Mouse (Mus musculus): ENCODE measurements around the gene Hmgb1. TPM values are rescaled to one million over a fixed set of nuclear protein-coding genes. Genes with fewer than 3 reads are reported as not detected.

Hmgb1 gene
- polyA plus RNA-seq, 1 experiment from 2014 or later: 2,416 TPM

GRCm38 (mm10) chr5:149021120-149021519 lies 163.2 kb downstream of the Hmgb1 start:
- no peaks in the 10 kb centered on the region for H3K36me3 ChIP-seq (ENCODE audit: control insufficient read depth, insufficient read depth, low read length)
- H3K9me3 ChIP-seq (ENCODE audit: control insufficient read depth, low read length): no peaks in the 10 kb centered on the region
- no peak overlapping the region for H3K27ac ChIP-seq (replicated peaks; ENCODE audit: low read depth, low read length)
- no peak overlapping the region for H3K4me3 ChIP-seq (ENCODE audit: low read depth, low read length)
- DNase-seq (ENCODE audit: low spot score): no peak
- H3K4me1 ChIP-seq (ENCODE audit: control insufficient read depth, insufficient read depth, low read length): no peaks in the 10 kb centered on the region
- H3K9ac ChIP-seq (ENCODE audit: low read length): no peak overlapping the region
- ATAC-seq (ENCODE audit: insufficient number of reproducible peaks, low FRiP score, low TSS enrichment, low read depth): no peak
- no peaks in the 10 kb centered on the region for H3K27me3 ChIP-seq (ENCODE audit: control insufficient read depth, insufficient read depth, low read length)
- WGBS: 55% methylated on average over 7 of the region's 7 CpGs
- H3K4me2 ChIP-seq (ENCODE audit: low read depth, severe bottlenecking): no peak overlapping the region

DNA sequence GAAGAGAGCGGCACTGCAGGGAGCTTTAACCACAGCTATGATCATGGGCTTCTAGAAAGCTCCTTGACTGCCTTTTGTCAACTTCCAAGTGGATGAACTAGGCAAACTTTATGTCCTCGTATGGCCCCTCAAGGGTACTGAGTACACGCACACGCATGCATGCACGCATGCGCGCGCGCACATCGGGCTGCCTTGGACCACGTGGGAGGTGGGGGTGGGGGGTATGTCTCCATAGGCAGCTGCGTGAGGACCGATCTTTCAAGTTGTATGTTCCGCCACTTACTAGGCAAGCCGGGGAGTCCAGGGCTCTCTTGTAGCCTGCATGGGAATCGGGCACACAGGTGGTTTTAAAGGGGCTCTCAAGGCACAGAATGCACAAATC lies 163.6 kb downstream of the Hmgb1 start:
- WGBS: 71% methylated on average over 16 of the region's 16 CpGs
- ATAC-seq (ENCODE audit: insufficient number of reproducible peaks, low FRiP score, low TSS enrichment, low read depth) (no peak), DNase-seq (ENCODE audit: low spot score) (no peak)
- no peak overlapping the region for H3K4me3 ChIP-seq (ENCODE audit: low read depth, low read length)
- no peak overlapping the region for H3K27ac ChIP-seq (replicated peaks; ENCODE audit: low read depth, low read length)
- no peaks in the 10 kb centered on the region for H3K27me3 ChIP-seq (ENCODE audit: control insufficient read depth, insufficient read depth, low read length)
- H3K4me2 ChIP-seq (ENCODE audit: low read depth, severe bottlenecking): no peak overlapping the region
- H3K9me3 ChIP-seq (ENCODE audit: control insufficient read depth, low read length): no peaks in the 10 kb centered on the region
- H3K9ac ChIP-seq (ENCODE audit: low read length): no peak overlapping the region
- no peaks in the 10 kb centered on the region for H3K36me3 ChIP-seq (ENCODE audit: control insufficient read depth, insufficient read depth, low read length)
- H3K4me1 ChIP-seq (ENCODE audit: control insufficient read depth, insufficient read depth, low read length): no peaks in the 10 kb centered on the region

- H3K36me3 ChIP-seq (ENCODE audit: control insufficient read depth, insufficient read depth, low read length): no peaks in the 10 kb centered on the region
- H3K4me2 ChIP-seq (ENCODE audit: low read depth, severe bottlenecking): no peak overlapping the region
- no peaks in the 10 kb centered on the region for H3K27me3 ChIP-seq (ENCODE audit: control insufficient read depth, insufficient read depth, low read length)
- H3K27ac ChIP-seq (replicated peaks; ENCODE audit: low read depth, low read length): no peak overlapping the region
- whole genome bisulfite sequencing: 52% methylated on average over 18 of the region's 18 CpGs
- H3K4me1 ChIP-seq (ENCODE audit: control insufficient read depth, insufficient read depth, low read length): no peaks in the 10 kb centered on the region
- no peaks in the 10 kb centered on the region for H3K9me3 ChIP-seq (ENCODE audit: control insufficient read depth, low read length)
- no peak for DNase-seq (ENCODE audit: low spot score)
- no peak overlapping the region for H3K9ac ChIP-seq (ENCODE audit: low read length)
- ATAC-seq (ENCODE audit: insufficient number of reproducible peaks, low FRiP score, low TSS enrichment, low read depth): no peak
- H3K4me3 ChIP-seq (ENCODE audit: low read depth, low read length): no peak overlapping the region
Measured at GRCm38 (mm10) chr5:149020059-149020680, 164.1 kb downstream of the Hmgb1 start.

- Histone ChIP-seq H3K9me3 (ENCODE audit: control insufficient read depth, low read length) (no peaks in the 10 kb centered on the region), H3K4me3 (ENCODE audit: low read depth, low read length) (no peak overlapping the region), H3K36me3 (ENCODE audit: control insufficient read depth, insufficient read depth, low read length) (no peaks in the 10 kb centered on the region), H3K27ac (replicated peaks; ENCODE audit: low read depth, low read length) (no peak overlapping the region), H3K4me1 (ENCODE audit: control insufficient read depth, insufficient read depth, low read length) (peaks cover 8% of the 10 kb centered on the region; the same call in 1 of the 2 replicates), H3K4me2 (ENCODE audit: low read depth, severe bottlenecking) (no peak overlapping the region), H3K27me3 (ENCODE audit: control insufficient read depth, insufficient read depth, low read length) (no peaks in the 10 kb centered on the region), H3K9ac (ENCODE audit: low read length) (no peak overlapping the region)
- ATAC-seq (ENCODE audit: insufficient number of reproducible peaks, low FRiP score, low TSS enrichment, low read depth) (no peak), DNase-seq (ENCODE audit: low spot score) (no peak)
- WGBS: 87% methylated on average over 3 of the region's 3 CpGs
Measured at GRCm38 (mm10) chr5:149017666-149018415, 166.4 kb downstream of the Hmgb1 start.

- H3K9ac ChIP-seq (ENCODE audit: low read length): no peak overlapping the region
- H3K4me2 ChIP-seq (ENCODE audit: low read depth, severe bottlenecking): no peak overlapping the region
- no peak overlapping the region for H3K27ac ChIP-seq (replicated peaks; ENCODE audit: low read depth, low read length)
- no peaks in the 10 kb centered on the region for H3K9me3 ChIP-seq (ENCODE audit: control insufficient read depth, low read length)
- no peaks in the 10 kb centered on the region for H3K36me3 ChIP-seq (ENCODE audit: control insufficient read depth, insufficient read depth, low read length)
- WGBS: 93% methylated on average over 3 of the region's 3 CpGs
- no peak for ATAC-seq (ENCODE audit: insufficient number of reproducible peaks, low FRiP score, low TSS enrichment, low read depth)
- peaks cover 8% of the 10 kb centered on the region; the same call in 1 of the 2 replicates for H3K4me1 ChIP-seq (ENCODE audit: control insufficient read depth, insufficient read depth, low read length)
- H3K4me3 ChIP-seq (ENCODE audit: low read depth, low read length): no peak overlapping the region
- no peaks in the 10 kb centered on the region for H3K27me3 ChIP-seq (ENCODE audit: control insufficient read depth, insufficient read depth, low read length)
- DNase-seq (ENCODE audit: low spot score): no peak
Measured at GRCm38 (mm10) chr5:149017181-149017580, 167.1 kb downstream of the Hmgb1 start.

DNA sequence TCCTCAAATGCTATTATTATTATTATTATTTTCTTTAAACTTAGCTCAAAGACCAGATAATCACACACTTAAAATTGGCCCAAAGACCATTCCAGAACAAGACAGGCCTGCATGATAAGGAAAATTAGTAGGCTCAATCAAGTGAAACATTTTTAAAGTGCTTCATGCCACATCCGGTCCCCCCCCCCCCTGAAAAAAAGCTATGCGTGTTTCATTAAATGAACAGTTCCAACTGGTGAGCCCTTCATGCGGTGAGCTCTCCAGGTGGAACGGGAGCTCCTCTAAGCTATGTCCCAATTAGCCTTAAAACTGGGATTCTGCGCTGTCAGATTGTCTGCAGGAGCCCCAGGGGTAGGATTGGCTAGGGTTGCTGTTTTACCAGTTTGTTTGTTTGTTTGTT lies 168.0 kb downstream of the Hmgb1 start:
- H3K4me3 ChIP-seq (ENCODE audit: low read depth, low read length): no peak overlapping the region
- DNase-seq (ENCODE audit: low spot score) (no peak), ATAC-seq (ENCODE audit: insufficient number of reproducible peaks, low FRiP score, low TSS enrichment, low read depth) (no peak)
- no peaks in the 10 kb centered on the region for H3K27me3 ChIP-seq (ENCODE audit: control insufficient read depth, insufficient read depth, low read length)
- no peak overlapping the region for H3K9ac ChIP-seq (ENCODE audit: low read length)
- peaks cover 8% of the 10 kb centered on the region; the same call in 1 of the 2 replicates for H3K4me1 ChIP-seq (ENCODE audit: control insufficient read depth, insufficient read depth, low read length)
- H3K36me3 ChIP-seq (ENCODE audit: control insufficient read depth, insufficient read depth, low read length): no peaks in the 10 kb centered on the region
- H3K9me3 ChIP-seq (ENCODE audit: control insufficient read depth, low read length): no peaks in the 10 kb centered on the region
- no peak overlapping the region for H3K27ac ChIP-seq (replicated peaks; ENCODE audit: low read depth, low read length)
- H3K4me2 ChIP-seq (ENCODE audit: low read depth, severe bottlenecking): peak overlapping the region; percentile 92; the same call in 1 of the 2 replicates
- 68% methylated on average over 5 of the region's 5 CpGs for WGBS

- no peaks in the 10 kb centered on the region for H3K27me3 ChIP-seq (ENCODE audit: control insufficient read depth, insufficient read depth, low read length)
- H3K36me3 ChIP-seq (ENCODE audit: control insufficient read depth, insufficient read depth, low read length): no peaks in the 10 kb centered on the region
- DNase-seq (ENCODE audit: low spot score) (peak; percentile 68), ATAC-seq (ENCODE audit: insufficient number of reproducible peaks, low FRiP score, low TSS enrichment, low read depth) (peak; percentile 65)
- H3K9ac ChIP-seq (ENCODE audit: low read length): peak overlapping the region; percentile 75
- H3K27ac ChIP-seq (replicated peaks; ENCODE audit: low read depth, low read length): 0 out of 2 replicates have a peak overlapping the region, but pooled peaks have one; percentile 42
- H3K4me3 ChIP-seq (ENCODE audit: low read depth, low read length): peak overlapping the region; percentile 55
- H3K4me2 ChIP-seq (ENCODE audit: low read depth, severe bottlenecking): peak overlapping the region; percentile 92
- peaks cover 8% of the 10 kb centered on the region; the same call in 1 of the 2 replicates for H3K4me1 ChIP-seq (ENCODE audit: control insufficient read depth, insufficient read depth, low read length)
- no peaks in the 10 kb centered on the region for H3K9me3 ChIP-seq (ENCODE audit: control insufficient read depth, low read length)
- WGBS: 2% methylated on average over 37 of the region's 37 CpGs
Measured at GRCm38 (mm10) chr5:149015335-149016201, 168.7 kb downstream of the Hmgb1 start.

DNA sequence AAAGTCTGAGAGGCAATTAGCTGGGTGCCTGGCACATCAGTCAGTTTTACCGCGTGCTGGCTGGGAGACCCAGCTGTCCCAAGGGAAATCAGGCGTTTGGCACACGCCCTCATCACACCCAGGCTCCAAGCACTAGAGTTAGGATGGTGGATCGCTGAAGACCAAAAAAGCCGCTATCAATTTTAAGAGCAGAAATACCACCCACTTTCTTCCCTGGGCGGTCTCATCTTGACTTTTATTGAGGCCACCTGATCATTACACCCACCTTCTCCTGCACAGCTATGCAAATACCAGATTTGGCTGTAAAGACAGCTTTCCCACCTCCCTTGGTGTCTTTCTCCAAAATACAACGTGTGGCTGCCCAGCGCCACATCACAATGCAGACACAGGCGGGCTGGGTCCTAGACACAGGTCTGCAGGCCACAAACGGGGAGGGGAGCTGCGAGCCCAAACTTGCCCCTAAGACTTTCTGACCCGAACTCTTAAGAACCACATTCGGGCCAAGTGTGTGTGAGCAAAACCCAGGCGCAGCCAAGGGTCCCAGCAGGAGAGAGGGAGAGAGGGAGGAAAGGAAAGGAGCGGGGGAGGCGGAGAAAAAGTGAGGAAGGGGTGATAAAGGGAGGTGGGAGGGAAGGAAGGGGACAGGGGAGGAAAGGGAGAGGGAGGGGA lies 169.6 kb downstream of the Hmgb1 start:
- no peaks in the 10 kb centered on the region for H3K9me3 ChIP-seq (ENCODE audit: control insufficient read depth, low read length)
- peak; percentile 8; the same call in 1 of the 2 replicates for ATAC-seq (ENCODE audit: insufficient number of reproducible peaks, low FRiP score, low TSS enrichment, low read depth)
- H3K4me3 ChIP-seq (ENCODE audit: low read depth, low read length): peak overlapping the region; percentile 55
- H3K27ac ChIP-seq (replicated peaks; ENCODE audit: low read depth, low read length): no peak overlapping the region; the same call in 1 of the 2 replicates
- H3K9ac ChIP-seq (ENCODE audit: low read length): peak overlapping the region; percentile 75
- WGBS: 3% methylated on average over 17 of the region's 17 CpGs
- H3K4me1 ChIP-seq (ENCODE audit: control insufficient read depth, insufficient read depth, low read length): peaks cover 8% of the 10 kb centered on the region; the same call in 1 of the 2 replicates
- H3K36me3 ChIP-seq (ENCODE audit: control insufficient read depth, insufficient read depth, low read length): no peaks in the 10 kb centered on the region
- no peaks in the 10 kb centered on the region for H3K27me3 ChIP-seq (ENCODE audit: control insufficient read depth, insufficient read depth, low read length)
- H3K4me2 ChIP-seq (ENCODE audit: low read depth, severe bottlenecking): peak overlapping the region; percentile 92
- peak; percentile 62 for DNase-seq (ENCODE audit: low spot score)

Data from limb, embryonic 11.5 days (tissue).